Mouse (Mus musculus) CH12.LX (cell line): ENCODE results near the gene B3gnt3. TPM values are rescaled to one million over a fixed set of nuclear protein-coding genes. Genes with fewer than 3 reads are reported as not detected.
"Not testable (repeated sequence)": the region's sequence is repeated elsewhere in the genome, so short reads cannot be mapped to it uniquely, and the experiment has no call there.

Experiments used
- DNase-seq: peaks from one replicate; pipeline ENCODE4 v3.0.0-alpha.2; 2013; ENCODE audit errors: extremely low read depth
- H3K27ac ChIP-seq: 2 replicates; pipeline ENCODE4 v1.5.1; 2012; ENCODE audit warnings: low read depth, mild to moderate bottlenecking, control low read depth, moderate library complexity; ENCODE audit not compliant: insufficient read depth
- H3K27me3 ChIP-seq: replicated peaks from 2 replicates; pipeline ENCODE3; 2012; ENCODE audit warnings: inconsistent platforms
- H3K36me3 ChIP-seq, 2 experiments: replicated peaks in 1 of 2; 2 replicates each; pipeline versions ENCODE3 to v1.6.1; 2012; ENCODE audit warnings: inconsistent platforms in 1 of 2, low read length in 1 of 2, mild to moderate bottlenecking in 1 of 2, mixed read lengths in 1 of 2, moderate library complexity in 1 of 2; ENCODE audit not compliant: control insufficient read depth in 1 of 2, insufficient read depth in 1 of 2
- H3K4me1 ChIP-seq, 2 experiments: 2 replicates each; pipeline ENCODE4 v1.6.1; 2012; ENCODE audit warnings: inconsistent platforms in 1 of 2, moderate library complexity in 1 of 2; ENCODE audit not compliant: insufficient read depth in 2 of 2, control insufficient read depth in 1 of 2
- H3K4me2 ChIP-seq: 2 replicates; pipeline ENCODE4 v1.6.1; 2012; ENCODE audit warnings: low read depth, mild to moderate bottlenecking, control low read depth; ENCODE audit not compliant: poor library complexity, insufficient read depth, severe bottlenecking
- H3K4me3 ChIP-seq, 3 experiments: fragments of 150-350 bp in 1 of 3; sonication (generic) in 1 of 3; replicated peaks in 1 of 3; 2 replicates each; pipeline versions ENCODE3 to v1.5.1; 2011 to 2012; ENCODE audit warnings: low read depth in 2 of 3, low read length in 2 of 3, mild to moderate bottlenecking in 2 of 3, moderate library complexity in 2 of 3, control low read depth in 1 of 3, improper control_type of control experiment in 1 of 3, inconsistent platforms in 1 of 3, mixed read lengths in 1 of 3; ENCODE audit not compliant: poor library complexity in 1 of 3
- H3K79me2 ChIP-seq: replicated peaks from 2 replicates; pipeline ENCODE4 v1.6.1; 2012; ENCODE audit warnings: mild to moderate bottlenecking, moderate library complexity; ENCODE audit not compliant: control insufficient read depth, poor library complexity, insufficient read depth, severe bottlenecking; ENCODE audit errors: extremely low read depth
- H3K9ac ChIP-seq: 2 replicates; pipeline ENCODE4 v1.6.1; 2012; ENCODE audit warnings: low read depth, mild to moderate bottlenecking, control low read depth, moderate library complexity; ENCODE audit not compliant: insufficient read depth
- H3K9me3 ChIP-seq: replicated peaks from 2 replicates; pipeline ENCODE3; 2012; ENCODE audit warnings: low read length, inconsistent platforms, mixed read lengths
- BHLHE40 ChIP-seq: IDR thresholded peaks from 2 replicates; pipeline ENCODE4 v1.6.1; 2011; ENCODE audit warnings: mild to moderate bottlenecking, low read depth, low read length, improper control_type of control experiment
- CHD1 ChIP-seq: IDR thresholded peaks from 2 replicates; pipeline ENCODE4 v1.6.1; 2012; ENCODE audit warnings: low read depth, low read length, improper control_type of control experiment, inconsistent platforms
- CHD2 ChIP-seq: IDR thresholded peaks from 2 replicates; pipeline ENCODE4 v1.6.1; 2011; ENCODE audit warnings: low read length, improper control_type of control experiment
- CTCF ChIP-seq, 2 experiments: IDR thresholded peaks in 1 of 2; conservative IDR thresholded peaks in 1 of 2; 2 replicates each; pipeline ENCODE4 v1.5.1; 2011 to 2012; ENCODE audit warnings: low read depth in 2 of 2, low read length in 2 of 2, improper control_type of control experiment in 1 of 2, inconsistent platforms in 1 of 2, mild to moderate bottlenecking in 1 of 2, moderate library complexity in 1 of 2
- EP300 ChIP-seq: IDR thresholded peaks from 2 replicates; pipeline ENCODE4 v1.6.1; 2011; ENCODE audit warnings: low read length, improper control_type of control experiment
- ETS1 ChIP-seq: conservative IDR thresholded peaks from 2 replicates; pipeline ENCODE4 v1.6.1; 2012; ENCODE audit warnings: low read depth, mild to moderate bottlenecking, inconsistent platforms, low read length, improper control_type of control experiment, moderate library complexity
- GABPA ChIP-seq: IDR thresholded peaks from 2 replicates; pipeline ENCODE4 v1.6.1; 2012; ENCODE audit warnings: low read depth, low read length, improper control_type of control experiment, inconsistent platforms; ENCODE audit not compliant: insufficient replicate concordance
- IRF4 ChIP-seq: IDR thresholded peaks from 2 replicates; pipeline ENCODE4 v1.6.1; 2014; ENCODE audit warnings: low read depth, mild to moderate bottlenecking, inconsistent platforms, low read length, improper control_type of control experiment
- JUN ChIP-seq: IDR thresholded peaks from 2 replicates; pipeline ENCODE4 v1.6.1; 2011; ENCODE audit warnings: low read depth, mild to moderate bottlenecking, low read length, improper control_type of control experiment, moderate library complexity; ENCODE audit not compliant: insufficient read depth
- JUND ChIP-seq: conservative IDR thresholded peaks from 2 replicates; pipeline ENCODE4 v1.6.1; 2011; ENCODE audit warnings: low read depth, low read length, improper control_type of control experiment
- MAX ChIP-seq: IDR thresholded peaks from 2 replicates; pipeline ENCODE4 v1.6.1; 2011; ENCODE audit warnings: low read length, improper control_type of control experiment
- MAZ ChIP-seq: IDR thresholded peaks from 2 replicates; pipeline ENCODE4 v1.6.1; 2012; ENCODE audit warnings: low read depth, mild to moderate bottlenecking, inconsistent platforms, low read length, improper control_type of control experiment, moderate library complexity
- MEF2A ChIP-seq: IDR thresholded peaks from 2 replicates; pipeline ENCODE4 v1.6.1; 2014; ENCODE audit warnings: low read depth, mild to moderate bottlenecking, inconsistent platforms, low read length, improper control_type of control experiment, borderline replicate concordance
- MXI1 ChIP-seq: IDR thresholded peaks from 2 replicates; pipeline ENCODE4 v1.6.1; 2011; ENCODE audit warnings: mild to moderate bottlenecking, low read depth, low read length, improper control_type of control experiment
- MYC ChIP-seq: IDR thresholded peaks from 2 replicates; pipeline ENCODE4 v1.6.1; 2011; ENCODE audit warnings: low read depth, mild to moderate bottlenecking, improper control_type of control experiment, low read length
- NELFE ChIP-seq: IDR thresholded peaks from 2 replicates; pipeline ENCODE4 v1.6.1; 2011; ENCODE audit warnings: low read depth, low read length, improper control_type of control experiment
- NRF1 ChIP-seq: IDR thresholded peaks from 2 replicates; pipeline ENCODE4 v1.6.1; 2014; ENCODE audit warnings: low read depth, mild to moderate bottlenecking, inconsistent platforms, low read length, improper control_type of control experiment, moderate library complexity
- PAX5 ChIP-seq: IDR thresholded peaks from 2 replicates; pipeline ENCODE4 v1.6.1; 2012; ENCODE audit warnings: low read length, inconsistent platforms, mixed read lengths
- POLR2A ChIP-seq: IDR thresholded peaks from 2 replicates; pipeline ENCODE4 v1.6.1; 2011; ENCODE audit warnings: low read depth, mild to moderate bottlenecking, improper control_type of control experiment, low read length
- SIN3A ChIP-seq: IDR thresholded peaks from 2 replicates; pipeline ENCODE4 v1.6.1; 2012; ENCODE audit warnings: low read length, improper control_type of control experiment, inconsistent platforms
- USF1 ChIP-seq: IDR thresholded peaks from 2 replicates; pipeline ENCODE4 v1.6.1; 2014; ENCODE audit warnings: low read depth, mild to moderate bottlenecking, inconsistent platforms, low read length, improper control_type of control experiment
- USF2 ChIP-seq: conservative IDR thresholded peaks from 2 replicates; pipeline ENCODE4 v1.6.1; 2011; ENCODE audit warnings: low read depth, low read length, improper control_type of control experiment
- ZC3H11A ChIP-seq: IDR thresholded peaks from 2 replicates; pipeline ENCODE4 v1.6.1; 2012; ENCODE audit warnings: low read depth, mild to moderate bottlenecking, inconsistent platforms, low read length, improper control_type of control experiment
- ZMIZ1 ChIP-seq: IDR thresholded peaks from 2 replicates; pipeline ENCODE4 v1.6.1; 2012; ENCODE audit warnings: low read depth, mild to moderate bottlenecking, inconsistent platforms, low read length, improper control_type of control experiment
- ZNF384 ChIP-seq: IDR thresholded peaks from 2 replicates; pipeline ENCODE4 v1.6.1; 2012; ENCODE audit warnings: low read depth, low read length, improper control_type of control experiment, inconsistent platforms
- dilution Hi-C: fragments of 300-500 bp; cut with MboI; formaldehyde crosslinking; loops from 2 replicates; pipeline ENCODE4 v1.14.3; 2020; ENCODE audit warnings: low sequenced_read_pairs; ENCODE audit not compliant: extremely low pct_unique_long_range_greater_than_20kb, extremely low pct_ligation_motif_present
- in situ Hi-C: fragments of 300-500 bp; cut with MboI; formaldehyde crosslinking; loops from 3 replicates; pipeline ENCODE4 v1.14.3; 2019; ENCODE audit warnings: low sequenced_read_pairs, low pct_ligation_motif_present, low pct_unique_long_range_greater_than_20kb, mixed read lengths
- polyA plus RNA-seq: library from polyadenylated mRNA; unstranded; fragments of >175 nt; gene quantifications from 2 replicates; pipeline ENCODE4 v1.2.1, GENCODE M21; 2012; ENCODE audit warnings: low read depth; ENCODE audit not compliant: insufficient read length
- total RNA-seq, 2 experiments: library from RNA; depleted of rRNA; stranded (reverse); fragments of 300-350 nt in 1 of 2; fragments of >200 nt in 1 of 2; gene quantifications; 2 replicates each; pipeline ENCODE4 v1.2.3; 2012 to 2014

B3gnt3 gene
- total and polyA plus RNA-seq, 3 experiments, result 0.24 to 0.98 TPM; not detected in 1

DNA sequence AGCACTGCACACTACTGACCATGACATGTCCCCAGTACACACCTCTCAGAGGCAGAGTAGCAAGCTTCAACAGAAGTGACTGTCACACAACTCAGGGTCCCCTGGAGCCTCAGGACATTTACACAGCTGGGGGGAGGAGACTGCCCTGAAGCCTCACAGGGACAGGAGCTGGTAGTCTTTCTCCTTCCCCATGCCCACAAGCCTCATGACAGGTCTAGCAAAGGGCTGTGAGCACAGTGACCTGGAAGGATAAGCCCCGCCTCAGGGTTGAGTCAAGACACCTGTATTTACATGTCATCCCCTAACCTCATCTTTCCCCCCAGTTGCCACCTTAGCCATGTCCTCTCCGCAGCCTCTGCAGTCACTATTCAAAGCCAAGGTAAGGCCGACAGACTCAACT, 39.6 kb upstream of the B3gnt3 start:
- dilution Hi-C loops, result no loop called here
- Histone ChIP-seq H3K4me3 (no peak overlapping the region), H3K9me3 (no peaks in the 10 kb centered on the region), H3K4me2 (no peak overlapping the region), H3K36me3 (no peaks in the 10 kb centered on the region), H3K9ac (no peak overlapping the region), H3K79me2 (no peaks in the 10 kb centered on the region), H3K27me3 (no peaks in the 10 kb centered on the region), H3K4me1 (peaks cover 12 to 25% of the 10 kb centered on the region in 2 experiments; a peak in 3 of 4 replicates), H3K27ac (no peak overlapping the region)
- TF ChIP-seq ZMIZ1 (no peak), MEF2A (no peak), CHD2 (no peak), MYC (no peak), CHD1 (no peak), BHLHE40 (no peak), EP300 (no peak), ZNF384 (no peak)
- DNase-seq, result no peak
- in situ Hi-C loops, result no loop called here

- H3K36me3 ChIP-seq, DNase-seq, H3K27ac ChIP-seq, H3K4me2 ChIP-seq, H3K79me2 ChIP-seq, H3K9me3 ChIP-seq, in situ Hi-C loops, H3K4me3 ChIP-seq, H3K27me3 ChIP-seq, H3K9ac ChIP-seq, H3K4me1 ChIP-seq, dilution Hi-C loops: not testable (repeated sequence)
- TF ChIP-seq CTCF (conservative IDR thresholded peaks at IDR 0.05 in 1 of 2, IDR thresholded peaks at IDR 0.05 in 1 of 2; ENCODE audit: low read depth in 2 of 2, low read length in 2 of 2), result peak in 1 of 2 experiments; percentile 18; a peak in 1 of 4 replicates
These were observed 36.7 kb upstream of the B3gnt3 start for GRCm38 (mm10) chr8:71738316-71738715.

DNA sequence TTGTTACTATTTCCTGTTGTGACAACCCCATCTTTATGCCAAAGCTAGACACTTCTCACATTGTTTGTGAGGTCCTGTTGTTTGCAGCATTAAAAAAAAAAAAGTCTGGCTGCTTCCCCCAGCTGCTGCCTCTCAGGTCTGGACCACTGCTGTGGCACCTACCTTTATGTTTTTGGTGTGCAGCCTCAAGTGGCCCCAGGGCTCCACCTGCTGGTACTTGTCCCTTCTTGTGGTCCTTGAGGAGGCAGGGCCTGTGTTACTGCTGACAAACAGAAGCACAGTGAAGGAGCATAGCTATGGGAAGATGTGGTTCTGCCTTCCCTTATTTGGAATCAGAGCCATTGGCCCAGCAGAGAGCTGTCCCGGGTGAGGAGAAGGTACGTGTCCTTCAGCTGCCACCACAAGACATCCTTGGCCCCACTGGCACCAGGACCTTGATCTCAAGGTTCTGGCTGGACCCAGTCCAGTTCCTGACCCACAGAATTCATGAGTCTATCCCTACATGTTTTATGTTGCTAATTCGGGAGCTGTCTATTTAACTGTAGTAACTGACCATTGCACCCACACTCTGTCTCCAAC, 30.2 kb upstream of the B3gnt3 start:
- dilution Hi-C loops, result no loop called here
- in situ Hi-C loops, result no loop called here
- Histone ChIP-seq H3K9ac (no peak overlapping the region), H3K4me3 (no peak overlapping the region), H3K4me2 (no peak overlapping the region), H3K9me3 (no peaks in the 10 kb centered on the region), H3K79me2 (no peaks in the 10 kb centered on the region), H3K27me3 (peaks cover 2% of the 10 kb centered on the region), H3K27ac (no peak overlapping the region), H3K4me1 (peaks cover 7 to 14% of the 10 kb centered on the region in 2 experiments; a peak in 3 of 4 replicates), H3K36me3 (no peaks in the 10 kb centered on the region)
- DNase-seq, result peak; percentile 69
- TF ChIP-seq JUND (no peak), PAX5 (no peak), JUN (no peak), ZC3H11A (peak; percentile 78), ETS1 (no peak), ZNF384 (peak; percentile 58; the same call in 1 of the 2 replicates), CHD2 (no peak), MAX (no peak), IRF4 (peak; percentile 37; the same call in 1 of the 2 replicates), USF2 (no peak), NRF1 (no peak), NELFE (0 out of 2 replicates have a peak, but pooled peaks have one; percentile 34), EP300 (no peak), SIN3A (no peak), USF1 (no peak), MYC (no peak), MEF2A (no peak), POLR2A (no peak), ZMIZ1 (no peak), MXI1 (no peak), MAZ (no peak), BHLHE40 (no peak), GABPA (no peak)
